Mouse (Mus musculus) lung, embryonic 16.5 days (tissue): ENCODE measurements around the gene Cfap58. TPM values are rescaled to one million over a fixed set of nuclear protein-coding genes. Genes with fewer than 3 reads are reported as not detected.

Experiments used
- ATAC-seq: fragments of 200-750 bp; cut with Nextera tagmentation; 2 replicates; pipeline ENCODE4 v1.8.0; 2017; ENCODE audit warnings: low read depth, mild to moderate bottlenecking, moderate library complexity
- H3K27ac ChIP-seq: fragments of 300-500 bp; sonication (generic); 2 replicates; pipeline ENCODE4 v1.5.1; 2014; ENCODE audit warnings: mild to moderate bottlenecking, control low read depth, low read length
- H3K27me3 ChIP-seq: fragments of 300-500 bp; sonication (generic); 2 replicates; pipeline ENCODE4 v1.6.1; 2014; ENCODE audit warnings: low read depth, low read length, mixed read lengths; ENCODE audit not compliant: control insufficient read depth, insufficient read depth
- H3K36me3 ChIP-seq: fragments of 300-500 bp; sonication (generic); 2 replicates; pipeline ENCODE4 v1.6.1; 2014; ENCODE audit warnings: low read length; ENCODE audit not compliant: control insufficient read depth, insufficient read depth
- H3K4me1 ChIP-seq: fragments of 300-500 bp; sonication (generic); replicated peaks from 2 replicates; pipeline ENCODE4 v1.6.1; 2014; ENCODE audit warnings: low read length, mixed read lengths; ENCODE audit not compliant: control insufficient read depth, insufficient read depth
- H3K4me2 ChIP-seq: fragments of 300-500 bp; sonication (generic); 2 replicates; pipeline ENCODE4 v1.6.1; 2014; ENCODE audit warnings: low read depth, low read length, control low read depth
- H3K4me3 ChIP-seq: fragments of 300-500 bp; sonication (generic); 2 replicates; pipeline ENCODE4 v1.5.1; 2014; ENCODE audit warnings: mild to moderate bottlenecking, low read length, control low read depth
- H3K9ac ChIP-seq: fragments of 300-500 bp; sonication (generic); 2 replicates; pipeline ENCODE4 v1.6.1; 2014; ENCODE audit warnings: low read length, control low read depth
- H3K9me3 ChIP-seq: fragments of 300-500 bp; sonication (generic); 2 replicates; pipeline ENCODE4 v1.6.1; 2016; ENCODE audit warnings: low read length; ENCODE audit not compliant: control insufficient read depth
- WGBS: fragments of 180-500 bp; shearing (Covaris S2); extraction: QIAGEN DNeasy Blood & Tissue Kit; methylation state at CpG from one replicate; pipeline ENCODE4 v1.1.7; 2014; 5-methylcytosine and 5-hydroxymethylcytosine counted together
- polyA plus RNA-seq: library from polyadenylated mRNA; unstranded; fragments of >200 nt; fragmentation: Nextera tagmentation; extraction: Ambion mirVana; gene quantifications from 2 replicates; pipeline ENCODE4 v1.2.1, GENCODE M21; 2015

The Cfap58 gene
- polyA plus RNA-seq, 1 experiment from 2014 or later, result 0.53 TPM

GRCm38 (mm10) chr19:48020103-48020502 is 82.6 kb downstream of the Cfap58 start:
- WGBS, result 53% methylated on average over 13 of the region's 13 CpGs
- Histone ChIP-seq H3K4me1 (no peaks in the 10 kb centered on the region), H3K9ac (no peak overlapping the region), H3K4me3 (no peak overlapping the region), H3K27ac (no peak overlapping the region), H3K4me2 (no peak overlapping the region), H3K36me3 (no peaks in the 10 kb centered on the region), H3K9me3 (no peaks in the 10 kb centered on the region), H3K27me3 (no peaks in the 10 kb centered on the region)
- ATAC-seq, result peak; percentile 77

- no peak overlapping the region for H3K27ac ChIP-seq
- 78% methylated on average over 15 of the region's 15 CpGs for WGBS
- H3K36me3 ChIP-seq, result no peaks in the 10 kb centered on the region
- H3K9ac ChIP-seq, result no peak overlapping the region
- H3K9me3 ChIP-seq, result no peaks in the 10 kb centered on the region
- H3K4me2 ChIP-seq, result no peak overlapping the region
- no peak overlapping the region for H3K4me3 ChIP-seq
- ATAC-seq, result no peak
- H3K27me3 ChIP-seq, result no peaks in the 10 kb centered on the region
- H3K4me1 ChIP-seq, result no peaks in the 10 kb centered on the region
These were observed 84.0 kb downstream of the Cfap58 start for GRCm38 (mm10) chr19:48021435-48021834.

GRCm38 (mm10) chr19:48022763-48023162 is 85.3 kb downstream of the Cfap58 start:
- 68% methylated on average over 5 of the region's 5 CpGs for WGBS
- no peaks in the 10 kb centered on the region for H3K4me1 ChIP-seq
- no peak overlapping the region for H3K27ac ChIP-seq
- no peak overlapping the region for H3K4me3 ChIP-seq
- no peaks in the 10 kb centered on the region for H3K9me3 ChIP-seq
- H3K36me3 ChIP-seq, result no peaks in the 10 kb centered on the region
- no peak overlapping the region for H3K4me2 ChIP-seq
- H3K27me3 ChIP-seq, result no peaks in the 10 kb centered on the region
- ATAC-seq, result peak; percentile 47
- H3K9ac ChIP-seq, result no peak overlapping the region

GRCm38 (mm10) chr19:48023726-48024125 is 86.3 kb downstream of the Cfap58 start:
- Histone ChIP-seq H3K4me2 (no peak overlapping the region), H3K4me3 (no peak overlapping the region), H3K9ac (no peak overlapping the region), H3K4me1 (no peaks in the 10 kb centered on the region), H3K27ac (no peak overlapping the region), H3K27me3 (no peaks in the 10 kb centered on the region), H3K9me3 (no peaks in the 10 kb centered on the region), H3K36me3 (no peaks in the 10 kb centered on the region)
- 79% methylated on average over 10 of the region's 10 CpGs for WGBS
- ATAC-seq, result no peak

GRCm38 (mm10) chr19:48025366-48025765 is 87.9 kb downstream of the Cfap58 start:
- no peak overlapping the region for H3K27ac ChIP-seq
- ATAC-seq, result no peak
- H3K4me3 ChIP-seq, result no peak overlapping the region
- no peak overlapping the region for H3K4me2 ChIP-seq
- 77% methylated on average over 8 of the region's 8 CpGs for WGBS
- H3K9ac ChIP-seq, result no peak overlapping the region
- no peaks in the 10 kb centered on the region for H3K27me3 ChIP-seq
- no peaks in the 10 kb centered on the region for H3K9me3 ChIP-seq
- no peaks in the 10 kb centered on the region for H3K4me1 ChIP-seq
- no peaks in the 10 kb centered on the region for H3K36me3 ChIP-seq

GRCm38 (mm10) chr19:48026882-48027281 is 89.4 kb downstream of the Cfap58 start:
- no peaks in the 10 kb centered on the region for H3K9me3 ChIP-seq
- H3K4me3 ChIP-seq, result no peak overlapping the region
- no peak for ATAC-seq
- no peaks in the 10 kb centered on the region for H3K36me3 ChIP-seq
- no peaks in the 10 kb centered on the region for H3K27me3 ChIP-seq
- no peaks in the 10 kb centered on the region for H3K4me1 ChIP-seq
- H3K9ac ChIP-seq, result no peak overlapping the region
- WGBS, result 20% methylated on average over 2 of the region's 2 CpGs
- no peak overlapping the region for H3K4me2 ChIP-seq
- H3K27ac ChIP-seq, result no peak overlapping the region

GRCm38 (mm10) chr19:48039554-48039953 is 102.1 kb downstream of the Cfap58 start:
- Histone ChIP-seq H3K4me3 (no peak overlapping the region), H3K9ac (no peak overlapping the region), H3K4me1 (no peaks in the 10 kb centered on the region; the same call in 1 of the 2 replicates), H3K9me3 (no peaks in the 10 kb centered on the region), H3K4me2 (no peak overlapping the region), H3K27ac (no peak overlapping the region), H3K27me3 (no peaks in the 10 kb centered on the region), H3K36me3 (no peaks in the 10 kb centered on the region)
- 81% methylated on average over 8 of the region's 8 CpGs for WGBS
- no peak for ATAC-seq

- Histone ChIP-seq H3K4me3 (no peak overlapping the region), H3K4me1 (no peaks in the 10 kb centered on the region; the same call in 1 of the 2 replicates), H3K36me3 (no peaks in the 10 kb centered on the region), H3K9ac (no peak overlapping the region), H3K4me2 (no peak overlapping the region), H3K27me3 (no peaks in the 10 kb centered on the region), H3K9me3 (no peaks in the 10 kb centered on the region), H3K27ac (no peak overlapping the region)
- ATAC-seq, result no peak
- 79% methylated on average over 7 of the region's 7 CpGs for WGBS
These were observed 109.8 kb downstream of the Cfap58 start for GRCm38 (mm10) chr19:48047315-48047714.

- ATAC-seq, result no peak
- WGBS, result 80% methylated on average over 3 of the region's 3 CpGs
- H3K36me3 ChIP-seq, result no peaks in the 10 kb centered on the region
These were observed 111.9 kb downstream of the Cfap58 start for GRCm38 (mm10) chr19:48049361-48049760.

GRCm38 (mm10) chr19:48063289-48063688 is 125.8 kb downstream of the Cfap58 start:
- no peaks in the 10 kb centered on the region for H3K9me3 ChIP-seq
- no peaks in the 10 kb centered on the region; the same call in 1 of the 2 replicates for H3K27me3 ChIP-seq
- no peak overlapping the region for H3K4me3 ChIP-seq
- H3K36me3 ChIP-seq, result no peaks in the 10 kb centered on the region
- no peak for ATAC-seq
- WGBS, result 25% methylated on average over 2 of the region's 2 CpGs
- H3K27ac ChIP-seq, result no peak overlapping the region
- H3K4me1 ChIP-seq, result 0 out of 2 replicates have a peak, but pooled peaks cover 2% of the 10 kb centered on the region
- no peak overlapping the region for H3K9ac ChIP-seq
- no peak overlapping the region for H3K4me2 ChIP-seq

More at GRCm38 (mm10) chr19:48049361-48049760, 111.9 kb downstream of the Cfap58 start:
- no peaks in the 10 kb centered on the region for H3K9me3 ChIP-seq
- H3K4me2 ChIP-seq, result no peak overlapping the region
- no peak overlapping the region for H3K9ac ChIP-seq
- H3K4me1 ChIP-seq, result no peaks in the 10 kb centered on the region
- H3K27me3 ChIP-seq, result no peaks in the 10 kb centered on the region
- no peak overlapping the region for H3K27ac ChIP-seq
- no peak overlapping the region for H3K4me3 ChIP-seq
